Mouse (Mus musculus) CH12.LX (cell line): ENCODE measurements around the gene Erc1. TPM values are rescaled to one million over a fixed set of nuclear protein-coding genes. Genes with fewer than 3 reads are reported as not detected.

ENCODE experiments used
- DNase-seq: peaks from one replicate; pipeline ENCODE4 v3.0.0-alpha.2; 2013; ENCODE audit errors: extremely low read depth
- H3K27ac ChIP-seq: 2 replicates; pipeline ENCODE4 v1.5.1; 2012; ENCODE audit warnings: low read depth, mild to moderate bottlenecking, control low read depth, moderate library complexity; ENCODE audit not compliant: insufficient read depth
- H3K27me3 ChIP-seq: replicated peaks from 2 replicates; pipeline ENCODE3; 2012; ENCODE audit warnings: inconsistent platforms
- H3K36me3 ChIP-seq, 2 experiments: replicated peaks in 1 of 2; 2 replicates each; pipeline versions ENCODE3 to v1.6.1; 2012; ENCODE audit warnings: inconsistent platforms in 1 of 2, low read length in 1 of 2, mild to moderate bottlenecking in 1 of 2, mixed read lengths in 1 of 2, moderate library complexity in 1 of 2; ENCODE audit not compliant: control insufficient read depth in 1 of 2, insufficient read depth in 1 of 2
- H3K4me1 ChIP-seq, 2 experiments: 2 replicates each; pipeline ENCODE4 v1.6.1; 2012; ENCODE audit warnings: inconsistent platforms in 1 of 2, moderate library complexity in 1 of 2; ENCODE audit not compliant: insufficient read depth in 2 of 2, control insufficient read depth in 1 of 2
- H3K4me2 ChIP-seq: 2 replicates; pipeline ENCODE4 v1.6.1; 2012; ENCODE audit warnings: low read depth, mild to moderate bottlenecking, control low read depth; ENCODE audit not compliant: poor library complexity, insufficient read depth, severe bottlenecking
- H3K4me3 ChIP-seq, 3 experiments: fragments of 150-350 bp in 1 of 3; sonication (generic) in 1 of 3; replicated peaks in 1 of 3; 2 replicates each; pipeline versions ENCODE3 to v1.5.1; 2011 to 2012; ENCODE audit warnings: low read depth in 2 of 3, low read length in 2 of 3, mild to moderate bottlenecking in 2 of 3, moderate library complexity in 2 of 3, control low read depth in 1 of 3, improper control_type of control experiment in 1 of 3, inconsistent platforms in 1 of 3, mixed read lengths in 1 of 3; ENCODE audit not compliant: poor library complexity in 1 of 3
- H3K79me2 ChIP-seq: replicated peaks from 2 replicates; pipeline ENCODE4 v1.6.1; 2012; ENCODE audit warnings: mild to moderate bottlenecking, moderate library complexity; ENCODE audit not compliant: control insufficient read depth, poor library complexity, insufficient read depth, severe bottlenecking; ENCODE audit errors: extremely low read depth
- H3K9ac ChIP-seq: 2 replicates; pipeline ENCODE4 v1.6.1; 2012; ENCODE audit warnings: low read depth, mild to moderate bottlenecking, control low read depth, moderate library complexity; ENCODE audit not compliant: insufficient read depth
- H3K9me3 ChIP-seq: replicated peaks from 2 replicates; pipeline ENCODE3; 2012; ENCODE audit warnings: low read length, inconsistent platforms, mixed read lengths
- CHD1 ChIP-seq: IDR thresholded peaks from 2 replicates; pipeline ENCODE4 v1.6.1; 2012; ENCODE audit warnings: low read depth, low read length, improper control_type of control experiment, inconsistent platforms
- CTCF ChIP-seq, 2 experiments: IDR thresholded peaks in 1 of 2; conservative IDR thresholded peaks in 1 of 2; 2 replicates each; pipeline ENCODE4 v1.5.1; 2011 to 2012; ENCODE audit warnings: low read depth in 2 of 2, low read length in 2 of 2, improper control_type of control experiment in 1 of 2, inconsistent platforms in 1 of 2, mild to moderate bottlenecking in 1 of 2, moderate library complexity in 1 of 2
- ELF1 ChIP-seq: IDR thresholded peaks from 2 replicates; pipeline ENCODE4 v1.6.1; 2014; ENCODE audit warnings: low read depth, mild to moderate bottlenecking, inconsistent platforms, low read length, improper control_type of control experiment
- EP300 ChIP-seq: IDR thresholded peaks from 2 replicates; pipeline ENCODE4 v1.6.1; 2011; ENCODE audit warnings: low read length, improper control_type of control experiment
- ETS1 ChIP-seq: conservative IDR thresholded peaks from 2 replicates; pipeline ENCODE4 v1.6.1; 2012; ENCODE audit warnings: low read depth, mild to moderate bottlenecking, inconsistent platforms, low read length, improper control_type of control experiment, moderate library complexity
- HCFC1 ChIP-seq: IDR thresholded peaks from 2 replicates; pipeline ENCODE4 v1.6.1; 2012; ENCODE audit warnings: low read depth, mild to moderate bottlenecking, inconsistent platforms, low read length, improper control_type of control experiment
- IRF4 ChIP-seq: IDR thresholded peaks from 2 replicates; pipeline ENCODE4 v1.6.1; 2014; ENCODE audit warnings: low read depth, mild to moderate bottlenecking, inconsistent platforms, low read length, improper control_type of control experiment
- JUN ChIP-seq: IDR thresholded peaks from 2 replicates; pipeline ENCODE4 v1.6.1; 2011; ENCODE audit warnings: low read depth, mild to moderate bottlenecking, low read length, improper control_type of control experiment, moderate library complexity; ENCODE audit not compliant: insufficient read depth
- JUND ChIP-seq: conservative IDR thresholded peaks from 2 replicates; pipeline ENCODE4 v1.6.1; 2011; ENCODE audit warnings: low read depth, low read length, improper control_type of control experiment
- MAFK ChIP-seq: IDR thresholded peaks from 2 replicates; pipeline ENCODE4 v1.6.1; 2011; ENCODE audit warnings: low read length, improper control_type of control experiment; ENCODE audit not compliant: insufficient replicate concordance
- MAX ChIP-seq: IDR thresholded peaks from 2 replicates; pipeline ENCODE4 v1.6.1; 2011; ENCODE audit warnings: low read length, improper control_type of control experiment
- MXI1 ChIP-seq: IDR thresholded peaks from 2 replicates; pipeline ENCODE4 v1.6.1; 2011; ENCODE audit warnings: mild to moderate bottlenecking, low read depth, low read length, improper control_type of control experiment
- MYC ChIP-seq: IDR thresholded peaks from 2 replicates; pipeline ENCODE4 v1.6.1; 2011; ENCODE audit warnings: low read depth, mild to moderate bottlenecking, improper control_type of control experiment, low read length
- NRF1 ChIP-seq: IDR thresholded peaks from 2 replicates; pipeline ENCODE4 v1.6.1; 2014; ENCODE audit warnings: low read depth, mild to moderate bottlenecking, inconsistent platforms, low read length, improper control_type of control experiment, moderate library complexity
- POLR2AphosphoS2 ChIP-seq: IDR thresholded peaks from 2 replicates; pipeline ENCODE4 v1.6.1; 2011; ENCODE audit warnings: low read depth, low read length, improper control_type of control experiment
- RAD21 ChIP-seq: IDR thresholded peaks from 2 replicates; pipeline ENCODE4 v1.6.1; 2011; ENCODE audit warnings: low read depth, mild to moderate bottlenecking, low read length, improper control_type of control experiment, moderate library complexity
- RCOR1 ChIP-seq: conservative IDR thresholded peaks from 2 replicates; pipeline ENCODE4 v1.6.1; 2012; ENCODE audit warnings: low read depth, mild to moderate bottlenecking, inconsistent platforms, low read length, improper control_type of control experiment
- SIN3A ChIP-seq: IDR thresholded peaks from 2 replicates; pipeline ENCODE4 v1.6.1; 2012; ENCODE audit warnings: low read length, improper control_type of control experiment, inconsistent platforms
- SMC3 ChIP-seq: IDR thresholded peaks from 2 replicates; pipeline ENCODE4 v1.6.1; 2011; ENCODE audit warnings: low read depth, low read length, improper control_type of control experiment
- UBTF ChIP-seq: IDR thresholded peaks from 2 replicates; pipeline ENCODE4 v1.6.1; 2012; ENCODE audit warnings: low read depth, mild to moderate bottlenecking, inconsistent platforms, low read length, improper control_type of control experiment, moderate library complexity
- USF1 ChIP-seq: IDR thresholded peaks from 2 replicates; pipeline ENCODE4 v1.6.1; 2014; ENCODE audit warnings: low read depth, mild to moderate bottlenecking, inconsistent platforms, low read length, improper control_type of control experiment
- USF2 ChIP-seq: conservative IDR thresholded peaks from 2 replicates; pipeline ENCODE4 v1.6.1; 2011; ENCODE audit warnings: low read depth, low read length, improper control_type of control experiment
- ZC3H11A ChIP-seq: IDR thresholded peaks from 2 replicates; pipeline ENCODE4 v1.6.1; 2012; ENCODE audit warnings: low read depth, mild to moderate bottlenecking, inconsistent platforms, low read length, improper control_type of control experiment
- ZKSCAN1 ChIP-seq: IDR thresholded peaks from 2 replicates; pipeline ENCODE4 v1.6.1; 2012; ENCODE audit warnings: low read depth, inconsistent platforms, low read length, improper control_type of control experiment, borderline replicate concordance
- ZMIZ1 ChIP-seq: IDR thresholded peaks from 2 replicates; pipeline ENCODE4 v1.6.1; 2012; ENCODE audit warnings: low read depth, mild to moderate bottlenecking, inconsistent platforms, low read length, improper control_type of control experiment
- dilution Hi-C: fragments of 300-500 bp; cut with MboI; formaldehyde crosslinking; loops from 2 replicates; pipeline ENCODE4 v1.14.3; 2020; ENCODE audit warnings: low sequenced_read_pairs; ENCODE audit not compliant: extremely low pct_unique_long_range_greater_than_20kb, extremely low pct_ligation_motif_present
- in situ Hi-C: fragments of 300-500 bp; cut with MboI; formaldehyde crosslinking; loops from 3 replicates; pipeline ENCODE4 v1.14.3; 2019; ENCODE audit warnings: low sequenced_read_pairs, low pct_ligation_motif_present, low pct_unique_long_range_greater_than_20kb, mixed read lengths
- polyA plus RNA-seq: library from polyadenylated mRNA; unstranded; fragments of >175 nt; gene quantifications from 2 replicates; pipeline ENCODE4 v1.2.1, GENCODE M21; 2012; ENCODE audit warnings: low read depth; ENCODE audit not compliant: insufficient read length
- total RNA-seq, 2 experiments: library from RNA; depleted of rRNA; stranded (reverse); fragments of 300-350 nt in 1 of 2; fragments of >200 nt in 1 of 2; gene quantifications; 2 replicates each; pipeline ENCODE4 v1.2.3; 2012 to 2014

The Erc1 gene
- total and polyA plus RNA-seq, 3 experiments, result 1.4 to 3.3 (median 2.5) TPM

DNA sequence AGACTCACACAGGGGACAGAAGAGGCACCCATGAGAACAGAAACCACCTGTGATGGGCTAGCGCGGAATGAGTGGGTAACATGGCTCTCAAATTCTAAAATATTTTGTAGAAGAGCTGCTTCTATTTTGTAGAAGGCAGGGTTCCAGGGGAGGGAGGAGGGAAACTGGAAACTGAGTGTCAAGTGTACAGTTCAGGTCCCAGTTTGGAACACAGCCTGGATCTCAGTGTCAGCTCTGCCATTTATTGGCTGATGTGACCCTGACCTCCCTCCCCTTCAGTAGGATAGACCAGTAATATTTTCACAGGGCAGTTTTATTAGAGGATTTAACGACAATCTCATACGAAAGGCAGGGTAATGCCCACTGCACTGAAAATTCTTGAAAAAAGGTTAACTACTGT lies 271.3 kb downstream of the Erc1 start:
- H3K27ac ChIP-seq, result no peak overlapping the region
- TF ChIP-seq JUN (no peak), ETS1 (no peak), MXI1 (no peak), USF1 (no peak), IRF4 (no peak), POLR2AphosphoS2 (no peak), HCFC1 (no peak), JUND (no peak), MAX (no peak), CTCF (conservative IDR thresholded peaks at IDR 0.05 in 1 of 2, IDR thresholded peaks at IDR 0.05 in 1 of 2; ENCODE audit: low read depth in 2 of 2, low read length in 2 of 2) (no peak), ZKSCAN1 (no peak), ELF1 (no peak)
- no peaks in the 10 kb centered on the region for H3K79me2 ChIP-seq
- no peaks in the 10 kb centered on the region for H3K27me3 ChIP-seq
- DNase-seq, result no peak
- no peak overlapping the region for H3K4me2 ChIP-seq
- H3K36me3 ChIP-seq, result peaks cover 0 to 21% of the 10 kb centered on the region in 2 experiments
- no peak overlapping the region for H3K9ac ChIP-seq
- in situ Hi-C loops, result no loop called here
- peaks cover 3% of the 10 kb centered on the region for H3K9me3 ChIP-seq
- dilution Hi-C loops, result no loop called here
- peaks cover 0 to 19% of the 10 kb centered on the region in 2 experiments; a peak in 2 of 4 replicates for H3K4me1 ChIP-seq
- H3K4me3 ChIP-seq, result no peak overlapping the region

DNA sequence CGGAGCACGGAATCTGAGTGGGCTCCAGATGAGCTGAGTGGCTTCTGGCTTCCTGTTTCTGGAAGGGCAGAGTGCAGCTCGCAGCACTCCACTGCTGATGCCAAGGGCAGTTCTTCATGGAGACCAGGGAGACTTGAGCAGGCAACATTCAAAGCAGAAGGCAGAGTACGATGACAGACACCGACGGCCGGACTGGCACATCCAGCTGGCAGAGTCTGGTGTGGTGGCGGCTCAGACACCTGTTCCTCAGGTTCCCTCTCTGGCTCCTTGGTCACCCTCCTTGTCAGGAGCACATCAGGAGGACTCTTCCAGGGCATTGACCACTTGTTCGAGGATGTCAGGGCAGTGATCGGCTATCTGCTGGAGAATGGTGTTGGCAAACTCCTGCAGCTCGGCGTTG lies 272.6 kb downstream of the Erc1 start:
- no peak overlapping the region for H3K27ac ChIP-seq
- H3K4me3 ChIP-seq, result no peak overlapping the region
- H3K9me3 ChIP-seq, result peaks cover 3% of the 10 kb centered on the region
- peaks cover 0 to 16% of the 10 kb centered on the region in 2 experiments; a peak in 2 of 4 replicates for H3K4me1 ChIP-seq
- H3K79me2 ChIP-seq, result no peaks in the 10 kb centered on the region
- H3K27me3 ChIP-seq, result no peaks in the 10 kb centered on the region
- in situ Hi-C loops, result no loop called here
- no peak for DNase-seq
- no peak overlapping the region for H3K9ac ChIP-seq
- no peak overlapping the region for H3K4me2 ChIP-seq
- TF ChIP-seq MXI1, result no peak
- TF ChIP-seq NRF1, result no peak
- no peak for TF ChIP-seq ETS1
- no peak for TF ChIP-seq SIN3A
- TF ChIP-seq RAD21, result no peak
- TF ChIP-seq ZMIZ1, result no peak
- no peak for TF ChIP-seq CHD1
- TF ChIP-seq MAFK, result no peak
- no peak for TF ChIP-seq ZKSCAN1
- no peak for TF ChIP-seq SMC3
- no peak for TF ChIP-seq IRF4
- TF ChIP-seq RCOR1, result no peak
- no peak for TF ChIP-seq MYC
- TF ChIP-seq UBTF, result no peak
- no peak for TF ChIP-seq ZC3H11A
- no peak for TF ChIP-seq HCFC1
- no peak for TF ChIP-seq EP300
- TF ChIP-seq USF2, result no peak
- TF ChIP-seq, all 38 proteins: peak for 0
- H3K36me3 ChIP-seq, result peaks cover 0 to 21% of the 10 kb centered on the region in 2 experiments
- dilution Hi-C loops, result no loop called here
